Mouse (Mus musculus) olfactory bulb, adult 2 months (tissue): ENCODE results near the gene Mat2b.

Experiments
- CTCF ChIP-seq: fragments of 200-500 bp; IDR thresholded peaks from 2 replicates; pipeline ENCODE4 v1.5.1; 2012; ENCODE audit warnings: low read depth, mild to moderate bottlenecking, low read length, moderate library complexity; ENCODE audit not compliant: insufficient read depth
- POLR2A ChIP-seq: fragments of 200-500 bp; IDR thresholded peaks from 2 replicates; pipeline ENCODE4 v1.6.1; 2012; ENCODE audit warnings: mild to moderate bottlenecking, low read depth, low read length, moderate library complexity; ENCODE audit not compliant: insufficient read depth

DNA sequence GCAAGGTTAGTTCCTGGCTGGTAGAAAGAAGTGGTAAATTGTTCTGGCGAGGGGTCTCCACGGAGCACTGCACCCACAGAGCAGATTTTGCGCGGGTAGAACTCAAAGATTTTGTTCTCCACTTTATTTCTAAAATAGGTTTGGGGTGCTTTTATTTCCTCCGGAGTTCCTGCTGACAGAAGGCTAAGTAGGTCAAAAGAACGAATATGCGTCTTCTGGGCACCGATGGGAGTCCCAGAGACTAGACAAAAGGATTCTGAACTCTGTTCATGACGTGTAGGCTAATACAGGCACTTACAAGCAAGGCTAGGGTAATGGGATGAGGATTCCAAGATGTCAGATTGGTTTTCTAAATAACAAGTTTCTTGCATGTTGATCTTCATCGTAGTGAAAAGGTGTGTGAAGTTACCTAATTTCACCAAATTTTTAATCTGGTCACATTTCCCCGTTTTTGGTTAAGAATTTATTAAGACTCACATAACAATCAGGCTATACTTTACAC lies 39.3 kb upstream of the Mat2b start:
- TF ChIP-seq POLR2A (no peak), CTCF (no peak)
